Mouse (Mus musculus): ENCODE measurements around the gene Zfp385b.

GRCm38 (mm10) chr2:77526803-77527202, 292.6 kb downstream of the Zfp385b start:
- TF ChIP-seq CTCF (IDR thresholded peaks at IDR 0.05; ENCODE audit: extremely low read depth, insufficient read depth, low read length) (no peak), POLR2A (IDR thresholded peaks at IDR 0.05; ENCODE audit: extremely low read depth, insufficient read depth, low read length) (no peak)

Data from cortical plate, adult 2 months (tissue).